ENCODE assay signal across 1 mouse cellular context in the genomic region with DNA sequence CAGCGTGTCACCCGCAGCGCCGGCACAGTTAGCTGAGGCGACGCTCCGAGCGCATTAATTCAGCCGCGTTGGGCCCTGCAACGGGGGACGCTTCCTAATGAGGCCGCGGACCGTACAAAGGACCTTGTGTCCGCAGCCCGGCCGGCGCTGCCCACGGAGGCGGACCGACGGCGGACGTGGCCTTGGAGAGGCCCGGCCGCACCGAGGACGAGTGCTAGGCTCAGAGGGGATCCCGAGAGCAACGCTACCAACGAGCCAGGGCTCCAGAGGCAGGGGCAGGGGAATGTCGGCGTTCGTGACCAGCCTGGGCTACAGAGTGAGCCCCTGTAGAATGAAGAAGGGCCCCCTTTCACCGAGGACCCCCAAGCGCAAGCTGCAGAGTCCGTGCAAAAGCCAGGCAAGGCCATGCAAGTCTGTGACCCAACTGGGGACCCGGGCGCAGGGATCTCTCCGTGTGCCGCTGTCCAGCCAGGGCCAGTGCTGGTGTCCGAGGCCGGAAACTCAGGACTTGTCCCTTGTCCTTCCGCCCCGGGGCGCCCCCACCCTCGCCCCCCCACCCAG.
TF ChIP-seq lines count a peak whose summit lies in the region.

No protein-coding gene starts in this region.

TF ChIP-seq in ES-E14, 5 proteins besides CTCF, POLR2A, EP300 and RAD21:
- TF ChIP-seq ZNF384 (IDR thresholded peaks at IDR 0.05; ENCODE audit: low read depth, low read length) (no peak), MAFK (IDR thresholded peaks at IDR 0.05; ENCODE audit: insufficient read depth, low read depth, low read length) (no peak), HCFC1 (IDR thresholded peaks at IDR 0.05; ENCODE audit: borderline replicate concordance, insufficient read depth, low read length) (no peak), CHD2 (IDR thresholded peaks at IDR 0.05; ENCODE audit: low read depth, low read length) (no peak), ZC3H11A (IDR thresholded peaks at IDR 0.05; ENCODE audit: borderline replicate concordance, low read depth, low read length) (no peak)
